Mouse (Mus musculus): ENCODE data around the gene Pnpla2.

- TF ChIP-seq POLR2A (IDR thresholded peaks at IDR 0.05; ENCODE audit: low read depth, low read length) (no peak; the same call in 1 of the 2 replicates), CTCF (IDR thresholded peaks at IDR 0.05; ENCODE audit: borderline replicate concordance, insufficient read depth, low read length) (no peak)
These were observed 22.0 kb downstream of the Pnpla2 start for GRCm38 (mm10) chr7:141476981-141477370.
